Mouse (Mus musculus): Measurements from ENCODE around the gene Bckdhb. TPM values are rescaled to one million over a fixed set of nuclear protein-coding genes. Genes with fewer than 3 reads are reported as not detected.

The Bckdhb gene
- total and polyA plus RNA-seq, 3 experiments = 10.6 to 20.3 (median 12.0) TPM

- Histone ChIP-seq H3K4me1 (ENCODE audit: control insufficient read depth in 1 of 2, insufficient read depth in 2 of 2) (no peaks in the 10 kb centered on the region), H3K36me3 (replicated peaks in 1 of 2; ENCODE audit: control insufficient read depth in 1 of 2, insufficient read depth in 1 of 2, low read length in 1 of 2) (no peaks in the 10 kb centered on the region), H3K79me2 (replicated peaks; ENCODE audit: control insufficient read depth, extremely low read depth, insufficient read depth, poor library complexity, severe bottlenecking) (no peaks in the 10 kb centered on the region), H3K27ac (ENCODE audit: insufficient read depth, low read depth) (no peak overlapping the region), H3K4me2 (ENCODE audit: insufficient read depth, low read depth, poor library complexity, severe bottlenecking) (no peak overlapping the region), H3K9me3 (replicated peaks; ENCODE audit: low read length) (no peaks in the 10 kb centered on the region), H3K9ac (ENCODE audit: insufficient read depth, low read depth) (no peak overlapping the region), H3K4me3 (replicated peaks in 1 of 3; ENCODE audit: low read depth in 2 of 3, low read length in 2 of 3, poor library complexity in 1 of 3) (no peak overlapping the region), H3K27me3 (replicated peaks) (no peaks in the 10 kb centered on the region)
- dilution Hi-C loops (cut with MboI; ENCODE audit: extremely low pct_ligation_motif_present, extremely low pct_unique_long_range_greater_than_20kb, low sequenced_read_pairs) = no loop called here
- DNase-seq (ENCODE audit: extremely low read depth) = no peak
- TF ChIP-seq BHLHE40 (IDR thresholded peaks at IDR 0.05; ENCODE audit: low read depth, low read length) (no peak), ETS1 (conservative IDR thresholded peaks at IDR 0.05; ENCODE audit: low read depth, low read length) (no peak), ZNF384 (IDR thresholded peaks at IDR 0.05; ENCODE audit: low read depth, low read length) (no peak), JUN (IDR thresholded peaks at IDR 0.05; ENCODE audit: insufficient read depth, low read depth, low read length) (no peak), GABPA (IDR thresholded peaks at IDR 0.05; ENCODE audit: insufficient replicate concordance, low read depth, low read length) (no peak), JUND (conservative IDR thresholded peaks at IDR 0.05; ENCODE audit: low read depth, low read length) (no peak), NRF1 (IDR thresholded peaks at IDR 0.05; ENCODE audit: low read depth, low read length) (no peak), ZC3H11A (IDR thresholded peaks at IDR 0.05; ENCODE audit: low read depth, low read length) (no peak), USF2 (conservative IDR thresholded peaks at IDR 0.05; ENCODE audit: low read depth, low read length) (no peak), MAFK (IDR thresholded peaks at IDR 0.05; ENCODE audit: insufficient replicate concordance, low read length) (no peak)
- in situ Hi-C loops (cut with MboI; ENCODE audit: low pct_ligation_motif_present, low pct_unique_long_range_greater_than_20kb, low sequenced_read_pairs) = no loop called here
Measured at GRCm38 (mm10) chr9:83909836-83910235, 15.1 kb upstream of the Bckdhb start.

- Histone ChIP-seq H3K27me3 (replicated peaks) (peaks cover 2% of the 10 kb centered on the region), H3K9me3 (replicated peaks; ENCODE audit: low read length) (no peaks in the 10 kb centered on the region), H3K36me3 (replicated peaks in 1 of 2; ENCODE audit: control insufficient read depth in 1 of 2, insufficient read depth in 1 of 2, low read length in 1 of 2) (no peaks in the 10 kb centered on the region), H3K4me2 (ENCODE audit: insufficient read depth, low read depth, poor library complexity, severe bottlenecking) (no peak overlapping the region), H3K79me2 (replicated peaks; ENCODE audit: control insufficient read depth, extremely low read depth, insufficient read depth, poor library complexity, severe bottlenecking) (no peaks in the 10 kb centered on the region), H3K27ac (ENCODE audit: insufficient read depth, low read depth) (no peak overlapping the region), H3K4me3 (replicated peaks in 1 of 3; ENCODE audit: low read depth in 2 of 3, low read length in 2 of 3, poor library complexity in 1 of 3) (no peak overlapping the region), H3K4me1 (ENCODE audit: control insufficient read depth in 1 of 2, insufficient read depth in 2 of 2) (no peaks in the 10 kb centered on the region), H3K9ac (ENCODE audit: insufficient read depth, low read depth) (no peak overlapping the region)
- in situ Hi-C loops (cut with MboI; ENCODE audit: low pct_ligation_motif_present, low pct_unique_long_range_greater_than_20kb, low sequenced_read_pairs) (no loop called here), dilution Hi-C loops (cut with MboI; ENCODE audit: extremely low pct_ligation_motif_present, extremely low pct_unique_long_range_greater_than_20kb, low sequenced_read_pairs) (no loop called here)
- DNase-seq (ENCODE audit: extremely low read depth) = no peak
- TF ChIP-seq MAZ (IDR thresholded peaks at IDR 0.05; ENCODE audit: low read depth, low read length) (no peak), NRF1 (IDR thresholded peaks at IDR 0.05; ENCODE audit: low read depth, low read length) (no peak), IRF4 (IDR thresholded peaks at IDR 0.05; ENCODE audit: low read depth, low read length) (no peak), KAT2A (IDR thresholded peaks at IDR 0.05; ENCODE audit: insufficient replicate concordance, low read length) (no peak), E2F4 (IDR thresholded peaks at IDR 0.05; ENCODE audit: insufficient replicate concordance, low read depth, low read length) (no peak), TBP (conservative IDR thresholded peaks at IDR 0.05; ENCODE audit: low read depth, low read length) (no peak), USF2 (conservative IDR thresholded peaks at IDR 0.05; ENCODE audit: low read depth, low read length) (no peak), RAD21 (IDR thresholded peaks at IDR 0.05; ENCODE audit: low read depth, low read length) (no peak), JUND (conservative IDR thresholded peaks at IDR 0.05; ENCODE audit: low read depth, low read length) (no peak), CHD2 (IDR thresholded peaks at IDR 0.05; ENCODE audit: low read length) (no peak)
Measured at GRCm38 (mm10) chr9:83910926-83911325, 14.0 kb upstream of the Bckdhb start.
